Comparison of ENCODE assay signal across 8 mouse cellular contexts in the genomic region with DNA sequence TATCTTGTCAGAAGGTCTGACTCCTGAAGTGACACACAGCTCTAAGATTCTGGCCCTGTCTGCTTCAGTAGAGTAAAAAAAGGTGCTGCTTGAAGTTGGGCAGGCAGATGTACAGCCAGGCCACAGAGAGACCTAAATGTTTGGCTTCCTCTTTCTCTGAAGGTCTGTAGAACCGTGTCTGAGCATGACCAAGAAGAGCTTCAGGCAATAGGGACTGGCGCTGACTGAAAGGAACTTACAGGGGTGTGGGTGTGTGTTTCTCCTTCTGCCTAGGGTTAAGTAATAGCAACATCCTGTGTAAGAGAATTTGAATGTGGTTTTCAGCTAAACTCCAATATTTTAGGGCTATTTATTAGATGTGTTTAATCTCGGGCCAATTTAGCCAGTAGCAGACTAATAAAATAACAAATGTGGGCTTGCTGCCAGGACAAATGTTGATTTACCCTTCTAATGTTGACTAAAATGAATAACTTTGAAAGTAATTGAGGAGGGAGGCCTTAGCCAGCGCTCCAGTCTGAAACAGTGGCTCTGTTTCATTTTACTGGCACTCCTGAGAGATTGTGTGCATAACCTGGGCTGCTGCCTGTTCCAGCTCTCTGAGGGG.
DNase-seq lines count a peak whose midpoint lies in the region; ATAC-seq and TF ChIP-seq lines count a peak whose summit lies in the region.

No protein-coding gene starts in this region.

- peak overlapping the region; percentile 33; the same call in 1 of the 2 replicates for H3K27ac ChIP-seq in forebrain, embryonic 10.5 days
- no peak overlapping the region for H3K27ac ChIP-seq in forebrain, embryonic 13.5 days

- DNase-seq in forebrain, embryonic 10.5 days (ENCODE audit: extremely low spot score, low spot score) = no peak
- peak; percentile 66 to 76 for DNase-seq in heart, adult 9 months (ENCODE audit: low spot score in 2 of 2)
- peak; percentile 74 to 83 for DNase-seq in kidney, postnatal 36 days
- DNase-seq in natural killer cell, adult 2 months (ENCODE audit: low spot score in 2 of 2) = peak; percentile 58 to 78
- DNase-seq in left cerebral cortex, adult 11 months (ENCODE audit: low spot score) = no peak
- DNase-seq in right cerebral cortex, postnatal 36 days (ENCODE audit: low spot score in 2 of 2) = no peak

- H3K9ac ChIP-seq in forebrain, embryonic 13.5 days = no peak overlapping the region

- H3K27me3 ChIP-seq in forebrain, embryonic 10.5 days (ENCODE audit: poor library complexity, severe bottlenecking) = no peaks in the 10 kb centered on the region
- H3K27me3 ChIP-seq in forebrain, embryonic 13.5 days = no peaks in the 10 kb centered on the region
- H3K27me3 ChIP-seq in E14TG2a.4 (ENCODE audit: insufficient read depth, low read length) = no peaks in the 10 kb centered on the region

- H3K4me3 ChIP-seq in forebrain, embryonic 10.5 days = no peak overlapping the region
- no peak overlapping the region for H3K4me3 ChIP-seq in forebrain, embryonic 13.5 days
- peak overlapping the region; percentile 39 for H3K4me3 ChIP-seq in E14TG2a.4 (replicated peaks; ENCODE audit: low read length)

- H3K9me3 ChIP-seq in forebrain, embryonic 10.5 days = no peaks in the 10 kb centered on the region
- H3K9me3 ChIP-seq in forebrain, embryonic 13.5 days (replicated peaks) = no peaks in the 10 kb centered on the region
- no peaks in the 10 kb centered on the region for H3K9me3 ChIP-seq in E14TG2a.4 (ENCODE audit: low read length)

- TF ChIP-seq CTCF in E14TG2a.4 (conservative IDR thresholded peaks at IDR 0.05; ENCODE audit: low read length) = no peak

- ATAC-seq in forebrain, embryonic 13.5 days = no peak

- 77% methylated on average over 4 of the region's 4 CpGs for WGBS in forebrain, embryonic 10.5 days
- WGBS in forebrain, embryonic 13.5 days = 79% methylated on average over 4 of the region's 4 CpGs

- H3K4me1 ChIP-seq in forebrain, embryonic 10.5 days = peaks cover 4% of the 10 kb centered on the region; the same call in 1 of the 2 replicates
- H3K4me1 ChIP-seq in forebrain, embryonic 13.5 days = no peaks in the 10 kb centered on the region
- H3K4me1 ChIP-seq in E14TG2a.4 (replicated peaks; ENCODE audit: low read depth, low read length) = peaks cover 84% of the 10 kb centered on the region

- no peaks in the 10 kb centered on the region for H3K36me3 ChIP-seq in forebrain, embryonic 10.5 days (replicated peaks)
- H3K36me3 ChIP-seq in forebrain, embryonic 13.5 days (ENCODE audit: poor library complexity, severe bottlenecking) = no peaks in the 10 kb centered on the region
- H3K36me3 ChIP-seq in E14TG2a.4 (ENCODE audit: insufficient read depth, low read length) = no peaks in the 10 kb centered on the region

- no peak overlapping the region for H3K4me2 ChIP-seq in forebrain, embryonic 13.5 days

Comparison
In these comparisons a context has a peak if more than half of its experiments do, and no peak if none do; other contexts are left out.
1. DNase-seq: peak in heart, adult 9 months (2 of 2), kidney, postnatal 36 days (2 of 2) and natural killer cell, adult 2 months (2 of 2); none in forebrain, embryonic 10.5 days (single experiment), left cerebral cortex, adult 11 months (single experiment) and right cerebral cortex, postnatal 36 days (0 of 2).